Mouse (Mus musculus) retina, postnatal 7 days (tissue): Measurements from ENCODE around the gene Rad17.

Source experiments
- DNase-seq: peaks from one replicate; pipeline ENCODE4 v3.0.0-alpha.2; 2012; ENCODE audit warnings: low read depth, low spot score

Rad17 gene

GRCm38 (mm10) chr13:100650550-100651438 is at the start of gene Rad17, which contains the start of gene Ak6:
Gene Rad17, minus strand, starts transcription at chr13:100651051.
Gene Ak6, plus strand, starts transcription at chr13:100650979.
- peak; percentile 91 for DNase-seq

GRCm38 (mm10) chr13:100698866-100699265 is 48.0 kb upstream of the Rad17 start:
- no peak for DNase-seq

GRCm38 (mm10) chr13:100697541-100697940 is 46.7 kb upstream of the Rad17 start:
- DNase-seq, result no peak

GRCm38 (mm10) chr13:100687513-100687912 is 36.7 kb upstream of the Rad17 start:
- DNase-seq, result no peak

- DNase-seq, result no peak
Measured at GRCm38 (mm10) chr13:100684355-100684754, 33.5 kb upstream of the Rad17 start.

- DNase-seq, result no peak
Measured at GRCm38 (mm10) chr13:100682837-100683236, 32.0 kb upstream of the Rad17 start.

GRCm38 (mm10) chr13:100681615-100682014 is 30.8 kb upstream of the Rad17 start:
- DNase-seq, result no peak

GRCm38 (mm10) chr13:100675936-100676635 is 25.2 kb upstream of the Rad17 start:
- DNase-seq, result no peak

- no peak for DNase-seq
Measured at GRCm38 (mm10) chr13:100670181-100670741, 19.4 kb upstream of the Rad17 start.

GRCm38 (mm10) chr13:100669291-100670022 is 18.6 kb upstream of the Rad17 start, which contains the start of gene Ccdc125:
Gene Ccdc125, plus strand, starts transcription at chr13:100669717.
- no peak for DNase-seq

GRCm38 (mm10) chr13:100659864-100660456 is 9.1 kb upstream of the Rad17 start:
- peak; percentile 59 for DNase-seq

- DNase-seq, result no peak
Measured at GRCm38 (mm10) chr13:100658091-100658490, 7.2 kb upstream of the Rad17 start.

- DNase-seq, result no peak
Measured at GRCm38 (mm10) chr13:100651439-100652186, 762 bp upstream of the Rad17 start, which contains the start of gene Taf9. Gene Taf9, plus strand, starts transcription at chr13:100651579.

GRCm38 (mm10) chr13:100648223-100648622 is 2.6 kb downstream of the Rad17 start:
- DNase-seq, result no peak

- no peak for DNase-seq
Measured at GRCm38 (mm10) chr13:100642471-100643209, 8.2 kb downstream of the Rad17 start.

- no peak for DNase-seq
Measured at GRCm38 (mm10) chr13:100634106-100634691, 16.7 kb downstream of the Rad17 start.

- DNase-seq, result no peak
Measured at GRCm38 (mm10) chr13:100622241-100622640, 28.6 kb downstream of the Rad17 start.

GRCm38 (mm10) chr13:100617583-100617982 is 33.3 kb downstream of the Rad17 start:
- no peak for DNase-seq
